Comparison of ENCODE assay signal across 8 mouse cellular contexts in the genomic region with DNA sequence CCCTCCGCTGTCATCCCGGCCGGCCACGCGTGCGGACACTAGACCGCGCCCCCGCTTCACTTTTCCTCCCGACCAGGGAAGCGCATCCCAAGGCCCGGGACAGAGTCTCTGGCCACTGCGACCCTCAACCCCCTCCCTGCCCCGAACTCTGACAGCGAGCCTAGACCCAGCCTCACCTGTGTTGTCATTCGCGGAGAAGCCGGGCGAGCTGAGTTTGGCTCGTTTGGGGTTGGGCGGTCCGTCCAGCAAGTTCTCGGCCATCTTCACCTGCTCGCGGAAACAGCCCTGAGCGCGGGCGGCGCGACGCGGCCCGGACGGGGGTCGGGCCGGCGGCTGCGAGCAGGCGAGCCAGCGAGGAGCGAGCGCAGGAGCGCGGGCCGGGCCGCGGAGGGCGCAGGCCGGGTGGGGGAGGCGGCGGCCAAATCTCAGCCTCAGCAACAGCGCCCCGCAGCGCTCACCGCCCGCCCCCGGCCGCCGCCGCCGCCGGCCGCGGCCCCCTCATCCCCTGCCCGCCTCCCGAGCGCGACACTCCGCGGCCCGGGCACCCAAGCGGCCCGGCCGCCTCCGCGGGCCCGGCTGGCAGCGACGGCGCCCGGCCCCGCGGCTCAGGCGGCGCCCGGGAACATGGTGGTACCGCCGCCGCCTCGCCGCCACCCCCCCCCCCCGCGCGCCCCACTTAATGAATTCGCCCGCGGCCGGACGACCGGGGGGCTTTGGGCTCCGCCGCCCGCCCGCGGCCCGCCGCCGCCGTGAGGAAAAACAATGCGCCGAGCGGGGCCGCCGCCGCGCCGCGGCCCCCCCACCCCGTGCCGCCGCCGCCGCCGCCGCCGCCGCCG. TPM values are rescaled to one million over a fixed set of nuclear protein-coding genes. Genes with fewer than 3 reads are reported as not detected.
DNase-seq lines count a peak whose midpoint lies in the region; TF ChIP-seq lines count a peak whose summit lies in the region.

No protein-coding gene starts in this region.

- peak in 1 of 3 experiments; percentile 43; a peak in 2 of 6 replicates for TF ChIP-seq CTCF in MEL (IDR thresholded peaks at IDR 0.05 in 2 of 3, conservative IDR thresholded peaks at IDR 0.05 in 1 of 3; ENCODE audit: control insufficient read depth in 1 of 3, insufficient read depth in 1 of 3, low read depth in 2 of 3, low read length in 3 of 3, poor library complexity in 1 of 3, severe bottlenecking in 1 of 3)

- H3K9ac ChIP-seq in MEL (ENCODE audit: control insufficient read depth, low read depth, low read length, poor library complexity, severe bottlenecking) = peak overlapping the region; percentile 70

- under 1% methylated on average over 114 of the region's 128 CpGs for WGBS in hindbrain, embryonic 10.5 days

- no peak for TF ChIP-seq RAD21 in MEL (IDR thresholded peaks at IDR 0.05; ENCODE audit: low read depth, low read length)

- H3K36me3 ChIP-seq in MEL (ENCODE audit: control insufficient read depth in 1 of 2, insufficient read depth in 2 of 2, low read length in 2 of 2) = peaks cover 0 to 14% of the 10 kb centered on the region in 2 experiments; a peak in 2 of 4 replicates
- peaks cover 11% of the 10 kb centered on the region; the same call in 1 of the 2 replicates for H3K36me3 ChIP-seq in hindbrain, embryonic 10.5 days

- H3K9me3 ChIP-seq in MEL (replicated peaks; ENCODE audit: insufficient read depth, low read length) = no peaks in the 10 kb centered on the region
- H3K9me3 ChIP-seq in hindbrain, embryonic 10.5 days = no peaks in the 10 kb centered on the region

- H3K27ac ChIP-seq in MEL (ENCODE audit: control insufficient read depth, low read depth, low read length) = no peak overlapping the region
- peak overlapping the region; percentile 96 for H3K27ac ChIP-seq in hindbrain, embryonic 10.5 days

- peaks cover 19% of the 10 kb centered on the region for H3K79me2 ChIP-seq in MEL (ENCODE audit: control insufficient read depth, insufficient read depth, low read length, poor library complexity)

- DNase-seq in MEL (ENCODE audit: low read depth, low spot score) = peak; percentile 28
- peak; percentile 66 for DNase-seq in cerebellum, adult 8-10 months
- peak; percentile 38 for DNase-seq in forelimb bud, embryonic 11.5 days (ENCODE audit: low read depth, low spot score)
- peak; percentile 69 for DNase-seq in hindbrain, embryonic 10.5 days (ENCODE audit: low spot score)
- peak; percentile 40 to 46 for DNase-seq in layer of hippocampus, postnatal 14 days (ENCODE audit: low spot score in 2 of 2)
- DNase-seq in lung, postnatal 36 days = peak; percentile 70
- DNase-seq in retina, embryonic 14.5 days (ENCODE audit: low spot score) = peak; percentile 65
- peak; percentile 69 to 76 for DNase-seq in thymus, postnatal 36 days

- H3K4me3 ChIP-seq in MEL (ENCODE audit: control insufficient read depth in 1 of 2, insufficient read depth in 1 of 2, low read depth in 2 of 2, low read length in 2 of 2) = peak overlapping the region; percentile 73 to 91
- peak overlapping the region; percentile 82 for H3K4me3 ChIP-seq in hindbrain, embryonic 10.5 days

- H3K27me3 ChIP-seq in MEL (ENCODE audit: control insufficient read depth in 1 of 2, insufficient read depth in 2 of 2, low read length in 2 of 2) = peaks cover 0 to 4% of the 10 kb centered on the region in 2 experiments; a peak in 2 of 4 replicates
- H3K27me3 ChIP-seq in hindbrain, embryonic 10.5 days (ENCODE audit: insufficient read depth, poor library complexity, severe bottlenecking) = peaks cover 21% of the 10 kb centered on the region

- H3K4me1 ChIP-seq in MEL (ENCODE audit: control insufficient read depth in 1 of 2, insufficient read depth in 2 of 2, low read length in 2 of 2) = peaks cover 4 to 12% of the 10 kb centered on the region in 2 experiments
- peaks cover 29% of the 10 kb centered on the region for H3K4me1 ChIP-seq in hindbrain, embryonic 10.5 days (replicated peaks)

- no peak for TF ChIP-seq EP300 in MEL (IDR thresholded peaks at IDR 0.05; ENCODE audit: low read depth in 1 of 2, low read length in 2 of 2)

- TF ChIP-seq POLR2A in MEL (IDR thresholded peaks at IDR 0.05; ENCODE audit: control insufficient read depth in 1 of 2, insufficient read depth in 1 of 2, low read depth in 1 of 2, low read length in 2 of 2, poor library complexity in 1 of 2) = no peak

TF ChIP-seq in MEL, 35 proteins besides CTCF, POLR2A, EP300 and RAD21:
- TF ChIP-seq GATA1 (IDR thresholded peaks at IDR 0.05; ENCODE audit: low read depth, low read length) = no peak
- 0 out of 2 replicates have a peak, but pooled peaks have one; percentile 17 for TF ChIP-seq HCFC1 (IDR thresholded peaks at IDR 0.05; ENCODE audit: low read depth, low read length)

RNA-seq across cellular contexts. Expression of a gene that starts 0.6 kb away (rescaled TPM):
- total RNA-seq in MEL (2012; rRNA removed) = 4.7 and 7.3 TPM in 2 replicates
- 100 to 1,000 TPM in 1 of 2 experiments, 1 to 10 TPM in 1; 7.0 to 145 TPM for polyA plus RNA-seq in MEL (2012; ENCODE audit: insufficient read depth in 1 of 2, insufficient read length in 2 of 2, low read depth in 1 of 2, low replicate concordance in 2 of 2, missing spikeins in 1 of 2)
- 28.3 and 29.6 TPM in 2 replicates for polyA plus RNA-seq in hindbrain, embryonic 10.5 days (2016; fragmentation: Nextera tagmentation; extraction: Ambion mirVana)
- total RNA-seq in layer of hippocampus, postnatal 14 days (2021) = 10 to 100 TPM; 80.4 to 86.4 TPM
